Mouse (Mus musculus) skeletal muscle tissue, postnatal 0 days (tissue): Measurements from ENCODE around the gene Pnkp. TPM values are rescaled to one million over a fixed set of nuclear protein-coding genes. Genes with fewer than 3 reads are reported as not detected.

ENCODE experiments used
- microRNA counts: library from miRNA; unstranded; fragments of <30 nt; microRNA quantifications from one replicate; lab custom pipeline; 2015
- microRNA-seq, 2 experiments: library from miRNA; unstranded; fragments of <30 nt; microRNA quantifications; one replicate each; pipeline ENCODE4; 2016
- polyA plus RNA-seq: library from polyadenylated mRNA; unstranded; fragments of >200 nt; fragmentation: Nextera tagmentation; extraction: Ambion mirVana; gene quantifications from 2 replicates; pipeline ENCODE4 v1.2.1, GENCODE M21; 2015

The Pnkp gene
- polyA plus RNA-seq: 20.1 and 24.8 TPM in 2 replicates

GRCm38 (mm10) chr7:44857042-44857552 lies at the start of gene Pnkp:
Gene Pnkp, plus strand, starts transcription at chr7:44857139.

GRCm38 (mm10) chr7:44815721-44816469 lies 41.0 kb upstream of the Pnkp start, which contains the start of the genes Nup62 and Il4i1:
Gene Nup62, plus strand, starts transcription at chr7:44816088.
Gene Il4i1, plus strand, starts transcription at chr7:44816387.

GRCm38 (mm10) chr7:44816470-44817021 lies 40.4 kb upstream of the Pnkp start, which contains the start of gene Atf5:
Gene Atf5, minus strand, starts transcription at chr7:44816658.

GRCm38 (mm10) chr7:44848561-44849415 lies 8.2 kb upstream of the Pnkp start, which contains the start of the genes Akt1s1 and Tbc1d17:
Gene Akt1s1, plus strand, starts transcription at chr7:44848991.
Gene Tbc1d17, minus strand, starts transcription at chr7:44849079.

GRCm38 (mm10) chr7:44869697-44870528 lies 13.0 kb downstream of the Pnkp start, which contains the start of gene Ptov1:
Gene Ptov1, minus strand, starts transcription at chr7:44869788.

GRCm38 (mm10) chr7:44892276-44892921 lies 35.5 kb downstream of the Pnkp start, which contains the start of gene Med25:
Gene Med25, minus strand, starts transcription at chr7:44892712.

GRCm38 (mm10) chr7:44895593-44896434 lies 38.9 kb downstream of the Pnkp start, which contains the start of gene Fuz:
Gene Fuz, plus strand, starts transcription at chr7:44896079.

MicroRNAs encoded within 50 kb of the gene (microRNA counts, 519-probe panel; counts per million panel counts)
- microRNA mmu-miR-707 (lab: Ali Mortazavi, UCI): 296 counts per million, percentile 58 among the panel's probes with 10 or more counts

Small RNA genes within 50 kb of the gene (microRNA-seq; reads per million reads assigned to microRNA genes)
- gene Mir707: 0 reads per million in 2 experiments

Other genes with a start within 250 kb of the Pnkp start
- gene Myh14, start 186.3 kb upstream of the Pnkp start, polyA plus RNA-seq: 2.8 and 3.5 TPM in 2 replicates
- gene Izumo2, start 148.4 kb upstream of the Pnkp start, polyA plus RNA-seq: not detected in 2 replicates
- gene Vrk3, start 108.7 kb upstream of the Pnkp start, polyA plus RNA-seq: 19.5 and 19.6 TPM in 2 replicates
- 0.09 and 0.21 TPM in 2 replicates for gene Zfp473, start 106.1 kb upstream of the Pnkp start, polyA plus RNA-seq
- 35.6 and 36.2 TPM in 2 replicates for gene Nup62, start 41.1 kb upstream of the Pnkp start, polyA plus RNA-seq
- gene Il4i1, start 40.8 kb upstream of the Pnkp start, polyA plus RNA-seq: 1.1 and 1.4 TPM in 2 replicates
- 5.4 and 7.6 TPM in 2 replicates for gene Atf5, start 40.5 kb upstream of the Pnkp start, polyA plus RNA-seq
- 113 and 122 TPM in 2 replicates for gene Akt1s1, start 8.1 kb upstream of the Pnkp start, polyA plus RNA-seq
- 69.5 and 72.2 TPM in 2 replicates for gene Tbc1d17, start 8.1 kb upstream of the Pnkp start, polyA plus RNA-seq
- 285 and 322 TPM in 2 replicates for gene Ptov1, start 12.6 kb downstream of the Pnkp start, polyA plus RNA-seq
- gene Med25, start 35.6 kb downstream of the Pnkp start, polyA plus RNA-seq: 58.9 and 61.2 TPM in 2 replicates
- 17.2 and 18.5 TPM in 2 replicates for gene Fuz, start 38.9 kb downstream of the Pnkp start, polyA plus RNA-seq
- gene Ap2a1, start 72.4 kb downstream of the Pnkp start, polyA plus RNA-seq: 39.7 and 41.5 TPM in 2 replicates
- gene Tsks, start 86.1 kb downstream of the Pnkp start, polyA plus RNA-seq: 0.10 and 0.15 TPM in 2 replicates
- gene Cpt1c, start 117.7 kb downstream of the Pnkp start, polyA plus RNA-seq: 7.1 and 8.2 TPM in 2 replicates
- gene Prmt1, start 129.4 kb downstream of the Pnkp start, polyA plus RNA-seq: 287 and 322 TPM in 2 replicates
- 46.8 and 50.0 TPM in 2 replicates for gene Irf3, start 140.5 kb downstream of the Pnkp start, polyA plus RNA-seq
- 24.3 and 26.6 TPM in 2 replicates for gene Bcl2l12, start 141.6 kb downstream of the Pnkp start, polyA plus RNA-seq
- 19.9 and 21.5 TPM in 2 replicates for gene Scaf1, start 159.2 kb downstream of the Pnkp start, polyA plus RNA-seq
- 165 and 172 TPM in 2 replicates for gene Rras, start 160.8 kb downstream of the Pnkp start, polyA plus RNA-seq
- 5.4 and 6.6 TPM in 2 replicates for gene Prr12, start 195.7 kb downstream of the Pnkp start, polyA plus RNA-seq
- 44.0 and 45.1 TPM in 2 replicates for gene Nosip, start 205.3 kb downstream of the Pnkp start, polyA plus RNA-seq
- 20.2 and 23.5 TPM in 2 replicates for gene Prrg2, start 205.5 kb downstream of the Pnkp start, polyA plus RNA-seq
- gene Rcn3, start 235.1 kb downstream of the Pnkp start, polyA plus RNA-seq: 177 and 263 TPM in 2 replicates
- gene Fcgrt, start 246.7 kb downstream of the Pnkp start, polyA plus RNA-seq: 95.2 and 152 TPM in 2 replicates